In the genomic region with DNA sequence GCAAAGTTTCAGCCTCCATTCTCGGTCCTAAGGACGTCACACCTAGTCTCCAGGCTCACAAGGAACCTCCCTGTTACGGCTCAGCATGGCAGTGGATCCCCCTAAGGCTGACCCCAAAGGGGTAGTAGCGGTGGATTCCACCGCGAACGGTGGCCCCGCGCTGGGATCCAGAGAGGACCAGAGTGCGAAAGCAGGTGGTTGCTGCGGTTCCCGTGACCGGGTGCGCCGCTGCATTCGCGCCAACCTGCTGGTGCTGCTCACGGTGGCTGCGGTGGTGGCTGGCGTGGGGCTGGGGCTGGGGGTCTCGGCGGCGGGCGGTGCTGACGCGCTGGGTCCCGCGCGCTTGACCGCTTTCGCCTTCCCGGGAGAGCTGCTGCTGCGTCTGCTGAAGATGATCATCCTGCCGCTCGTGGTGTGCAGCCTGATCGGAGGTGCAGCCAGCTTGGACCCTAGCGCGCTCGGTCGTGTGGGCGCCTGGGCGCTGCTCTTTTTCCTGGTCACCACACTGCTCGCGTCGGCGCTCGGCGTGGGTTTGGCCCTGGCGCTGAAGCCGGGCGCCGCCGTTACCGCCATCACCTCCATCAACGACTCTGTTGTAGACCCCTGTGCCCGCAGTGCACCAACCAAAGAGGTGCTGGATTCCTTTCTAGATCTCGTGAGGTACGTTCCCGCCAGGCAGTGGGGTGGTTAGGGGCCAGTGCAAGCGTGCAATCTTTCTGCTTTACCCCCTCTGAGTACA, we compare ENCODE assay signal across 8 mouse cellular contexts. TPM values are rescaled to one million over a fixed set of nuclear protein-coding genes. Genes with fewer than 3 reads are reported as not detected.
A peak's percentile ranks its signal among the peaks of the same experiment; 100 is the strongest.
DNase-seq lines count a peak whose midpoint lies in the region; ATAC-seq and TF ChIP-seq lines count a peak whose summit lies in the region.

No protein-coding gene starts in this region.

- peaks cover 34% of the 10 kb centered on the region for H3K4me1 ChIP-seq in forebrain, embryonic 15.5 days
- H3K4me1 ChIP-seq in intestine, postnatal 0 days (replicated peaks; ENCODE audit: control insufficient read depth, insufficient read depth, low read length) = peaks cover 8% of the 10 kb centered on the region
- H3K4me1 ChIP-seq in lung, embryonic 16.5 days (replicated peaks; ENCODE audit: control insufficient read depth, insufficient read depth, low read length) = peaks cover 27% of the 10 kb centered on the region

- H3K4me3 ChIP-seq in forebrain, embryonic 15.5 days = peak overlapping the region; percentile 52
- H3K4me3 ChIP-seq in intestine, postnatal 0 days (ENCODE audit: low read depth, low read length) = peak overlapping the region; percentile 65
- peak overlapping the region; percentile 66 for H3K4me3 ChIP-seq in lung, embryonic 16.5 days (ENCODE audit: low read length)

- no peak overlapping the region for H3K27ac ChIP-seq in forebrain, embryonic 15.5 days (replicated peaks)
- H3K27ac ChIP-seq in intestine, postnatal 0 days (ENCODE audit: low read depth, low read length) = 0 out of 2 replicates have a peak overlapping the region, but pooled peaks have one; percentile 5
- H3K27ac ChIP-seq in lung, embryonic 16.5 days (ENCODE audit: low read length) = peak overlapping the region; percentile 39; the same call in 1 of the 2 replicates

- no peaks in the 10 kb centered on the region for H3K27me3 ChIP-seq in forebrain, embryonic 15.5 days
- H3K27me3 ChIP-seq in intestine, postnatal 0 days (replicated peaks; ENCODE audit: control insufficient read depth, insufficient read depth, low read length) = no peaks in the 10 kb centered on the region
- no peaks in the 10 kb centered on the region for H3K27me3 ChIP-seq in lung, embryonic 16.5 days (ENCODE audit: control insufficient read depth, insufficient read depth, low read depth, low read length)

- H3K36me3 ChIP-seq in forebrain, embryonic 15.5 days = no peaks in the 10 kb centered on the region
- H3K36me3 ChIP-seq in intestine, postnatal 0 days (ENCODE audit: control insufficient read depth, insufficient read depth) = 0 out of 2 replicates have a peak, but pooled peaks cover 6% of the 10 kb centered on the region
- no peaks in the 10 kb centered on the region; the same call in 1 of the 2 replicates for H3K36me3 ChIP-seq in lung, embryonic 16.5 days (ENCODE audit: control insufficient read depth, insufficient read depth, low read length)

- no peaks in the 10 kb centered on the region for H3K9me3 ChIP-seq in forebrain, embryonic 15.5 days
- no peaks in the 10 kb centered on the region for H3K9me3 ChIP-seq in intestine, postnatal 0 days (ENCODE audit: control insufficient read depth)
- no peaks in the 10 kb centered on the region for H3K9me3 ChIP-seq in lung, embryonic 16.5 days (ENCODE audit: control insufficient read depth, low read length)

- intact Hi-C loops in gastrocnemius, postnatal 36 days (cut with DNase I) = loop anchor here (2.0 kb wide), 1 partner anchor 21 kb away; no protein-coding TSS in a partner anchor
- intact Hi-C loops in left cerebral cortex, postnatal 36 days (cut with DNase I) = no loop called here

- ATAC-seq in forebrain, embryonic 15.5 days (replicated peaks) = peak; percentile 41
- ATAC-seq in intestine, postnatal 0 days = peak; percentile 16; the same call in 1 of the 2 replicates
- peak; percentile 6; the same call in 1 of the 2 replicates for ATAC-seq in lung, embryonic 16.5 days (ENCODE audit: low read depth)

- H3K4me2 ChIP-seq in forebrain, embryonic 15.5 days (replicated peaks) = peak overlapping the region; percentile 98
- peak overlapping the region; percentile 100 for H3K4me2 ChIP-seq in intestine, postnatal 0 days (replicated peaks; ENCODE audit: low read depth)
- H3K4me2 ChIP-seq in lung, embryonic 16.5 days (ENCODE audit: low read depth, low read length) = peak overlapping the region; percentile 95

- WGBS in forebrain, embryonic 15.5 days = under 1% methylated on average over 60 of the region's 60 CpGs
- WGBS in intestine, postnatal 0 days = under 1% methylated on average over 60 of the region's 60 CpGs
- under 1% methylated on average over 54 of the region's 60 CpGs for WGBS in lung, embryonic 16.5 days

- no peak for TF ChIP-seq CTCF in intestine, postnatal 0 days (IDR thresholded peaks at IDR 0.05; ENCODE audit: low read depth)

- peak overlapping the region; percentile 48 for H3K9ac ChIP-seq in forebrain, embryonic 15.5 days (replicated peaks)
- H3K9ac ChIP-seq in intestine, postnatal 0 days (ENCODE audit: low read depth, low read length) = peak overlapping the region; percentile 66
- peak overlapping the region; percentile 75 for H3K9ac ChIP-seq in lung, embryonic 16.5 days (ENCODE audit: low read length)

- DNase-seq in gastrocnemius, postnatal 4 days (ENCODE audit: low spot score in 2 of 2) = peak; percentile 27 to 50
- no peak for DNase-seq in gastrocnemius, postnatal 36 days
- peak; percentile 40 for DNase-seq in T-cell, adult 2 months (ENCODE audit: low spot score)
- DNase-seq in retina, postnatal 1 day = peak; percentile 55
- DNase-seq in left cerebral cortex, postnatal 36 days (ENCODE audit: low spot score in 2 of 2) = no peak

RNA-seq across cellular contexts. Expression of a gene that starts 0.8 kb away (rescaled TPM):
- total RNA-seq in gastrocnemius, postnatal 4 days (2021) = 10 to 100 TPM; 51.8 to 55.1 TPM
- total RNA-seq in gastrocnemius, postnatal 36 days (2021) = 10 to 100 TPM; 15.2 to 18.6 TPM
- polyA plus RNA-seq in forebrain, embryonic 15.5 days (2015; fragmentation: Nextera tagmentation; extraction: Ambion mirVana) = 10.0 and 13.6 TPM in 2 replicates
- 19.8 and 22.8 TPM in 2 replicates for polyA plus RNA-seq in intestine, postnatal 0 days (2015; fragmentation: Nextera tagmentation; extraction: Ambion mirVana)
- 46.7 and 47.2 TPM in 2 replicates for polyA plus RNA-seq in lung, embryonic 16.5 days (2015; fragmentation: Nextera tagmentation; extraction: Ambion mirVana)
- 1 to 10 TPM; 3.7 to 7.6 TPM for total RNA-seq in left cerebral cortex, postnatal 36 days (2021)

RNA-seq across cellular contexts. Expression of a gene that starts 33.7 kb away (rescaled TPM):
- total RNA-seq in gastrocnemius, postnatal 4 days (2021) = 10 to 100 TPM; 66.6 to 78.7 TPM
- total RNA-seq in gastrocnemius, postnatal 36 days (2021) = 10 to 100 TPM; 13.9 to 14.7 TPM
- polyA plus RNA-seq in forebrain, embryonic 15.5 days (2015; fragmentation: Nextera tagmentation; extraction: Ambion mirVana) = 185 and 193 TPM in 2 replicates
- polyA plus RNA-seq in intestine, postnatal 0 days (2015; fragmentation: Nextera tagmentation; extraction: Ambion mirVana) = 33.7 and 35.8 TPM in 2 replicates
- polyA plus RNA-seq in lung, embryonic 16.5 days (2015; fragmentation: Nextera tagmentation; extraction: Ambion mirVana) = 87.1 and 92.1 TPM in 2 replicates
- 100 to 1,000 TPM; 310 to 320 TPM for total RNA-seq in left cerebral cortex, postnatal 36 days (2021)

RNA-seq across cellular contexts. Expression of a gene that starts 34.5 kb away (rescaled TPM):
- 10 to 100 TPM; 22.7 to 22.9 TPM for total RNA-seq in gastrocnemius, postnatal 4 days (2021)
- 10 to 100 TPM; 45.3 to 50.1 TPM for total RNA-seq in gastrocnemius, postnatal 36 days (2021)
- polyA plus RNA-seq in forebrain, embryonic 15.5 days (2015; fragmentation: Nextera tagmentation; extraction: Ambion mirVana) = 28.2 and 29.0 TPM in 2 replicates
- polyA plus RNA-seq in intestine, postnatal 0 days (2015; fragmentation: Nextera tagmentation; extraction: Ambion mirVana) = 12.3 and 12.7 TPM in 2 replicates
- polyA plus RNA-seq in lung, embryonic 16.5 days (2015; fragmentation: Nextera tagmentation; extraction: Ambion mirVana) = 28.1 and 28.9 TPM in 2 replicates
- 10 to 100 TPM; 50.4 to 62.8 TPM for total RNA-seq in left cerebral cortex, postnatal 36 days (2021)

RNA-seq across cellular contexts. Expression of a gene that starts 43.8 kb away (rescaled TPM):
- 100 to 1,000 TPM in 1 of 2 experiments, 10 to 100 TPM in 1; 86.6 to 106 TPM for total RNA-seq in gastrocnemius, postnatal 4 days (2021)
- total RNA-seq in gastrocnemius, postnatal 36 days (2021) = 10 to 100 TPM; 48.5 to 50.9 TPM
- polyA plus RNA-seq in forebrain, embryonic 15.5 days (2015; fragmentation: Nextera tagmentation; extraction: Ambion mirVana) = 395 and 401 TPM in 2 replicates
- 316 and 329 TPM in 2 replicates for polyA plus RNA-seq in intestine, postnatal 0 days (2015; fragmentation: Nextera tagmentation; extraction: Ambion mirVana)
- polyA plus RNA-seq in lung, embryonic 16.5 days (2015; fragmentation: Nextera tagmentation; extraction: Ambion mirVana) = 275 and 283 TPM in 2 replicates
- 100 to 1,000 TPM; 264 to 316 TPM for total RNA-seq in left cerebral cortex, postnatal 36 days (2021)

Comparison
In these comparisons a context has a peak if more than half of its experiments do, and no peak if none do; other contexts are left out.
1. DNase-seq: peak in gastrocnemius, postnatal 4 days (2 of 2), T-cell, adult 2 months (single experiment) and retina, postnatal 1 day (single experiment); none in gastrocnemius, postnatal 36 days (0 of 2) and left cerebral cortex, postnatal 36 days (0 of 2).
2. RNA of a gene that starts 33.7 kb away (total RNA-seq): 310 to 320 TPM in left cerebral cortex, postnatal 36 days and 66.6 to 78.7 TPM in gastrocnemius, postnatal 4 days; 13.9 to 14.7 TPM in gastrocnemius, postnatal 36 days; every median in the first group is over 4 times any median in the second.
3. Peak in every context shown above with its lines, with median percentiles within 50 percentile points of each other: ATAC-seq, H3K4me2 ChIP-seq, H3K4me3 ChIP-seq and H3K9ac ChIP-seq.